Mouse (Mus musculus): ENCODE measurements at regions not wholly inside any gene's neighbourhood (a gene's known extent, or its start where the extent isn't known, plus 50 kb on each side); places are given as distances from the start of the nearest gene placed in this dataset.

GRCm38 (mm10) chrX:142488078-142488477 lies 97.7 kb upstream of the Acsl4 start:
- TF ChIP-seq FLI1 (IDR thresholded peaks at IDR 0.05; ENCODE audit: low read length) (no peak), GATA1 (IDR thresholded peaks at IDR 0.05; ENCODE audit: borderline replicate concordance, low read length) (no peak)

Measured in megakaryocyte, embryonic 14.5 days (primary cell).